Mouse (Mus musculus) forebrain, postnatal 0 days (tissue): ENCODE measurements at regions not wholly inside any gene's neighbourhood (a gene's known extent, or its start where the extent isn't known, plus 50 kb on each side); places are given as distances from the start of the nearest gene placed in this dataset.

Experiments
- ATAC-seq: fragments of 200-750 bp; cut with Nextera tagmentation; 2 replicates; pipeline ENCODE4 v1.8.0; 2017; ENCODE audit warnings: mild to moderate bottlenecking, moderate library complexity
- DNase-seq: peaks from one replicate; pipeline ENCODE4 v3.0.0-alpha.2; 2015
- H3K27ac ChIP-seq: fragments of 300-500 bp; sonication (generic); 2 replicates; pipeline ENCODE4 v1.5.1; 2014; ENCODE audit warnings: low read depth, mild to moderate bottlenecking, antibody characterized with exemption, low read length, moderate library complexity, mixed read lengths
- H3K27me3 ChIP-seq: fragments of 300-500 bp; sonication (generic); 2 replicates; pipeline ENCODE4 v1.6.1; 2014; ENCODE audit warnings: mild to moderate bottlenecking, low read length, mixed read lengths; ENCODE audit not compliant: insufficient read depth
- H3K36me3 ChIP-seq: fragments of 300-500 bp; sonication (generic); 2 replicates; pipeline ENCODE4 v1.6.1; 2014; ENCODE audit warnings: mild to moderate bottlenecking, moderate library complexity; ENCODE audit not compliant: insufficient read depth
- H3K4me1 ChIP-seq: fragments of 300-500 bp; sonication (generic); 2 replicates; pipeline ENCODE4 v1.6.1; 2014; ENCODE audit warnings: antibody characterized with exemption; ENCODE audit not compliant: insufficient read depth
- H3K4me2 ChIP-seq: fragments of 300-500 bp; sonication (generic); 2 replicates; pipeline ENCODE4 v1.6.1; 2014; ENCODE audit warnings: low read depth, mild to moderate bottlenecking, moderate library complexity
- H3K4me3 ChIP-seq: fragments of 300-500 bp; sonication (generic); 2 replicates; pipeline ENCODE4 v1.5.1; 2014; ENCODE audit warnings: low read depth, low read length, mixed read lengths
- H3K9ac ChIP-seq: fragments of 300-500 bp; sonication (generic); 2 replicates; pipeline ENCODE4 v1.6.1; 2014; ENCODE audit warnings: mild to moderate bottlenecking
- H3K9me3 ChIP-seq: fragments of 300-500 bp; sonication (generic); 2 replicates; pipeline ENCODE4 v1.6.1; 2016; ENCODE audit warnings: low read length
- CTCF ChIP-seq: sonication (generic); IDR thresholded peaks from 2 replicates; pipeline ENCODE4 v1.5.1; 2016; ENCODE audit warnings: antibody characterized with exemption, control low read depth, low read depth
- WGBS: fragments of 180-500 bp; shearing (Covaris S2); extraction: QIAGEN DNeasy Blood & Tissue Kit; methylation state at CpG from one replicate; pipeline ENCODE4 v1.1.7; 2014; 5-methylcytosine and 5-hydroxymethylcytosine counted together

DNA sequence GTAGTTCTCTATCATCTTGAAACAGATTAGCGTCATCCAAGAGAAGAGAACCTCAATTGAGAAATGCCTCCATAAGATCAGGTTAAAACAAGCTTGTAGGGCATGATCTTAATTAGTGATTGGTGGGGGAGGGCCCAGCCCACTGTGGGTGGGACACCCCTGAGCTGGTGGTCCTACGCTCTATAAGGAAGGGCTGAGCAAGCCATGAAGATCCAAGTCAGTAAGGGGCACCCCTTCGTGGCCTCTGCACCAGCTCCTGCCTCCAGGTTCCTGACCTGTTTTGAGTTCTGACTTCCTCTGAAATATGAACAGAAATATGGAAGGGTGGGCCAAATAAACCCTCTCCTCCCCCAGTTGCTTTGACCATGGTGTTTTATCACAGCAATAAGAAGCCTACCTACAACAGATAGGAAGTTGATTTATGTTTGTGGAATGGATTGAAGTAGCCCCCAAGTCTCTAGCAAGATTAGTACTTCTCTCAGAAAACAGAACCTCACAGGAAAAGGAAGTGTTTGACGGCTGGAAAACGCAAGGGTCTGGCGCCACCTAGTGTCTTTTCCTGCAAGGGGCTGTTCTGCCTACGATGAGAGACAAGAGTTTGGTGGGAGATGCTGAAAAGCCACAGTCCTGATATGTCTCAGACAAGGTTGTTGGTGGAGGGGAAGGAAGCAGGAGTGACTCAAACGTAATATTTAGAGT is 82.9 kb upstream of the Lgalsl start:
- H3K27me3 ChIP-seq = no peaks in the 10 kb centered on the region
- no peak overlapping the region for H3K4me3 ChIP-seq
- DNase-seq (peak; percentile 91), ATAC-seq (peak; percentile 71)
- WGBS = 25% methylated on average over 8 of the region's 8 CpGs
- H3K9ac ChIP-seq = no peak overlapping the region
- TF ChIP-seq CTCF = peak; percentile 96
- no peaks in the 10 kb centered on the region for H3K36me3 ChIP-seq
- no peak overlapping the region for H3K27ac ChIP-seq
- no peaks in the 10 kb centered on the region for H3K4me1 ChIP-seq
- H3K4me2 ChIP-seq = no peak overlapping the region
- H3K9me3 ChIP-seq = no peaks in the 10 kb centered on the region

- TF ChIP-seq CTCF = no peak
- Histone ChIP-seq H3K27ac (no peak overlapping the region), H3K27me3 (no peaks in the 10 kb centered on the region), H3K36me3 (no peaks in the 10 kb centered on the region), H3K4me2 (no peak overlapping the region), H3K9ac (no peak overlapping the region), H3K9me3 (no peaks in the 10 kb centered on the region), H3K4me3 (no peak overlapping the region), H3K4me1 (no peaks in the 10 kb centered on the region)
- DNase-seq (no peak), ATAC-seq (no peak)
- 70% methylated on average over 12 of the region's 12 CpGs for WGBS
These were observed 83.6 kb upstream of the Lgalsl start for GRCm38 (mm10) chr11:20914297-20914997.

DNA sequence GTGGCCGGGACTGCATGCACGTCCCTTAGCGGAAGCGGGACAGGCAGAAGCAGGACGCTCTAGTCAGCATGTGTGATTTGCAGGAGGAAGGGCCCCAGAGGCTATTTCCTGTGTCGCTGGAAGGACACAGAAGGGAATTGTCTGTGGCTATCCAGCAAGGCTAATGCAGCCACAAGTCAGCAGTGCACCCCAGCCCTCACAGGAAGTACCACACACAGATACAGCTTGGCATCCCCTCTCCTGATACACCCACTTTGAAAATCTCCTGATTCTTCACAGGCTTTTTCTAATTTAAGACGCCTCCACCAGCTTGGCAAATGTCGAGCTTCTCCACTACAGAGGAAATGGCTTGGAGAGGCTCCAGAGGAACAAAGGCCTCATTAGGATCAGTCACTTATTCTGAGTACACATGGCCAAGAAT is 84.3 kb upstream of the Lgalsl start:
- peak; percentile 75 for DNase-seq
- no peaks in the 10 kb centered on the region for H3K27me3 ChIP-seq
- no peak overlapping the region for H3K9ac ChIP-seq
- no peaks in the 10 kb centered on the region for H3K9me3 ChIP-seq
- no peak overlapping the region for H3K4me3 ChIP-seq
- WGBS = 10% methylated on average over 8 of the region's 8 CpGs
- 0 out of 2 replicates have a peak overlapping the region, but pooled peaks have one; percentile 30 for H3K27ac ChIP-seq
- no peak for TF ChIP-seq CTCF
- ATAC-seq = peak; percentile 80
- no peaks in the 10 kb centered on the region for H3K4me1 ChIP-seq
- no peaks in the 10 kb centered on the region for H3K36me3 ChIP-seq
- no peak overlapping the region for H3K4me2 ChIP-seq

DNA sequence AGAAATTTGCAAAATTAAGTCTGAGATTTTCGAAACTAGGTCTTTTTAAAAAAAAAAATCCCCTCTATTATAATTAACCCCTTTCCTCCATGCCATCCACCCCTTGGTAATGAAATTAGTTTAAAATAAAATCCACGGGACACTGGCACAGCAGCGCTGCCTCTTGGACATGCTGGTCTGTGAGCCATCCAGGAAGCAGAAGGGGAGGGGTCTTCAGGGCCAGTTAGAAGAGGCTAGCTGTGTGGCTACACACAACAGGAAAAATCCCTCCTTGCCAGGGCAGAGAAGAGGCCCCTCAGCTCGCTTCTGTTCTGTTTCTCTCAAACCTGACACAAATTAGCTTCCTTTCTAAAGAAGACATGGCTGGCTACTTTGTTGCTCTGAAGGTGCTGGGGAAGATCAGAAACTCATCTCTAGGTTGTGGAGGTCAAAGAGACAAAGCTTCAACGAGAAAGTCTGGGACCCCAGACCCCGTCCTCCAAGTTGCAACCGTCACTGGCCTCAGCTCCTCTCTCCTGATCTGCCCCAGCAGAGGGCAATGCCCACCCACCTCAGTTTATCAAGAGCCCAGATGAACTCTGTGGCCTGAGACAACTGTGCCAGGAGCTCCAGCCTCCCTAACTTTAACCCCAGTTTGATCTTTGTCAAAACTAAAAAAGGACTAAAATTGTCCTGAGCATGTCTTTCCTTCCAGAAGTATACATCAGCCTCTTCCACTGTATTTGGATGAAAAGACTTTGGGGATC is 85.0 kb upstream of the Lgalsl start:
- 36% methylated on average over 7 of the region's 7 CpGs for WGBS
- no peak overlapping the region for H3K27ac ChIP-seq
- no peak for ATAC-seq

DNA sequence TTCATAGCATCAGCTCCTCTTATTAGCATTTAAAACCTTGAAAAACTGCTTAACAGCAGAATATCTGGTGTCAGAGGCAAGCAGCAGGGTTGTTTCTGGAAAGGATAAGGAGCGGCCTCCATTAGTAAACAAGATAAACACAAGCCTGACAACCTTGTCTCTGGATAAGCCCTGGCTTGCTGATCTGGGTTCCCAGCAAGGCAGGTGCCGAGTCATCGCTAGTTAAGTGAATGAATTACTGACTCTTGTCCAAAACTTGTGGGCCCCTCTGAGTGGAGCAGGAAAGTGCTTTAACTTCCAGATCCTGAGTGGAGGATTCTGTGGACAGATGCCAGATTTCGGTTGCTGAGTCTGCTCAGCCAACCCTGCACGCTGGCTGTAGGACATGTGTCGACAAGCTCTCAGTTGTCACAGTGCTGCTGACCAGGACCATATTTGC is 85.6 kb upstream of the Lgalsl start:
- 40% methylated on average over 6 of the region's 6 CpGs for WGBS
- ATAC-seq (no peak), DNase-seq (peak; percentile 29)
- no peak for TF ChIP-seq CTCF
- no peak overlapping the region for H3K27ac ChIP-seq
- no peak overlapping the region for H3K4me3 ChIP-seq
- H3K9me3 ChIP-seq = no peaks in the 10 kb centered on the region
- no peaks in the 10 kb centered on the region for H3K36me3 ChIP-seq
- no peaks in the 10 kb centered on the region for H3K4me1 ChIP-seq
- H3K27me3 ChIP-seq = no peaks in the 10 kb centered on the region
- no peak overlapping the region for H3K9ac ChIP-seq
- no peak overlapping the region for H3K4me2 ChIP-seq

More for the DNA sequence above, 85.0 kb upstream of the Lgalsl start:
- H3K36me3 ChIP-seq = no peaks in the 10 kb centered on the region
- H3K4me2 ChIP-seq = no peak overlapping the region
- TF ChIP-seq CTCF = peak; percentile 52
- no peak overlapping the region for H3K9ac ChIP-seq
- H3K4me1 ChIP-seq = no peaks in the 10 kb centered on the region
- H3K27me3 ChIP-seq = no peaks in the 10 kb centered on the region
- H3K4me3 ChIP-seq = no peak overlapping the region
- no peaks in the 10 kb centered on the region for H3K9me3 ChIP-seq
- DNase-seq = peak; percentile 15

GRCm38 (mm10) chr11:20916961-20917360 is 86.1 kb upstream of the Lgalsl start:
- H3K27me3 ChIP-seq = no peaks in the 10 kb centered on the region
- WGBS = 88% methylated on average over 7 of the region's 7 CpGs

More at GRCm38 (mm10) chr11:20916961-20917360, 86.1 kb upstream of the Lgalsl start:
- Histone ChIP-seq H3K4me3 (no peak overlapping the region), H3K4me2 (no peak overlapping the region), H3K27ac (no peak overlapping the region), H3K9me3 (no peaks in the 10 kb centered on the region), H3K36me3 (no peaks in the 10 kb centered on the region), H3K4me1 (no peaks in the 10 kb centered on the region), H3K9ac (no peak overlapping the region)
- DNase-seq (no peak), ATAC-seq (no peak)
- no peak for TF ChIP-seq CTCF
